ENCODE assay signal across 8 mouse cellular contexts in genomic region chr7:24642491-24642890, GRCm38 (mm10). TPM values are rescaled to one million over a fixed set of nuclear protein-coding genes. Genes with fewer than 3 reads are reported as not detected.
DNase-seq lines count a peak whose midpoint lies in the region; ATAC-seq lines count a peak whose summit lies in the region.

No protein-coding gene starts in this region.

- no peak for ATAC-seq in erythroid progenitor cell, adult 5-6 weeks (replicated peaks; ENCODE audit: low FRiP score, poor library complexity, severe bottlenecking)

- peak; percentile 60 for DNase-seq in layer of hippocampus, adult 11-12 months (ENCODE audit: low spot score)
- no peak for DNase-seq in layer of hippocampus, adult 9-11 months
- DNase-seq in R1 (ENCODE audit: low read depth, low spot score) = peak; percentile 69
- peak; percentile 37 to 56 for DNase-seq in cerebellum, postnatal 25 days
- peak; percentile 84 for DNase-seq in induced T-regulatory cell, adult 2 months (ENCODE audit: low read depth)
- DNase-seq in lung, postnatal 10 days = peak; percentile 61
- peak; percentile 40 to 66 for DNase-seq in spleen, adult 18-20 months

RNA-seq across cellular contexts. Expression of gene Lypd3, which starts 6.1 kb away (rescaled TPM):
- total RNA-seq in erythroid progenitor cell, adult 5-6 weeks (2015; ENCODE audit: low replicate concordance) = not detected in 2 replicates
- total RNA-seq in erythroid progenitor cell, adult 5-6 weeks (2017; ENCODE audit: low replicate concordance) = not detected in 2 replicates

RNA-seq across cellular contexts. Expression of gene Phldb3, which starts 31.9 kb away (rescaled TPM):
- total RNA-seq in erythroid progenitor cell, adult 5-6 weeks (2015; ENCODE audit: low replicate concordance) = not detected in 2 replicates
- 0.64 and 7.0 TPM in 2 replicates for total RNA-seq in erythroid progenitor cell, adult 5-6 weeks (2017; ENCODE audit: low replicate concordance)

RNA-seq across cellular contexts. Expression of gene Tex101, which starts 34.0 kb away (rescaled TPM):
- not detected in 2 replicates for total RNA-seq in erythroid progenitor cell, adult 5-6 weeks (2015; ENCODE audit: low replicate concordance)
- total RNA-seq in erythroid progenitor cell, adult 5-6 weeks (2017; ENCODE audit: low replicate concordance) = not detected in 2 replicates

RNA-seq across cellular contexts. Expression of gene Zfp575, which starts 55.0 kb away (rescaled TPM):
- total RNA-seq in erythroid progenitor cell, adult 5-6 weeks (2015; ENCODE audit: low replicate concordance) = not detected in 2 replicates
- 0.26 TPM in 1 of 2 replicates, not detected in the other for total RNA-seq in erythroid progenitor cell, adult 5-6 weeks (2017; ENCODE audit: low replicate concordance)

RNA-seq across cellular contexts. Expression of gene Ethe1, which starts 55.1 kb away (rescaled TPM):
- total RNA-seq in erythroid progenitor cell, adult 5-6 weeks (2015; ENCODE audit: low replicate concordance) = 11.2 and 11.3 TPM in 2 replicates
- 6.8 and 9.2 TPM in 2 replicates for total RNA-seq in erythroid progenitor cell, adult 5-6 weeks (2017; ENCODE audit: low replicate concordance)
